Mouse (Mus musculus) lung, postnatal 0 days (tissue): Measurements from ENCODE around the gene Ccdc88c. TPM values are rescaled to one million over a fixed set of nuclear protein-coding genes. Genes with fewer than 3 reads are reported as not detected.

Experiments used
- ATAC-seq: fragments of 200-750 bp; cut with Nextera tagmentation; 2 replicates; pipeline ENCODE4 v1.8.0; 2017; ENCODE audit warnings: moderate library complexity
- DNase-seq: peaks from one replicate; pipeline ENCODE4 v3.0.0-alpha.2; 2016; ENCODE audit warnings: low spot score
- H3K27ac ChIP-seq: fragments of 300-500 bp; sonication (generic); 2 replicates; pipeline ENCODE4 v1.5.1; 2014; ENCODE audit warnings: antibody characterized with exemption, mild to moderate bottlenecking, low read length, mixed read lengths
- H3K27me3 ChIP-seq: fragments of 300-500 bp; sonication (generic); replicated peaks from 2 replicates; pipeline ENCODE4 v1.6.1; 2014; ENCODE audit warnings: low read length, mixed read lengths; ENCODE audit not compliant: insufficient read depth
- H3K36me3 ChIP-seq: fragments of 300-500 bp; sonication (generic); 2 replicates; pipeline ENCODE4 v1.6.1; 2014; ENCODE audit warnings: low read length, mixed read lengths; ENCODE audit not compliant: insufficient read depth
- H3K4me1 ChIP-seq: fragments of 300-500 bp; sonication (generic); 2 replicates; pipeline ENCODE4 v1.6.1; 2014; ENCODE audit warnings: antibody characterized with exemption, low read depth, low read length, mixed read lengths; ENCODE audit not compliant: insufficient read depth
- H3K4me2 ChIP-seq: fragments of 300-500 bp; sonication (generic); replicated peaks from 2 replicates; pipeline ENCODE4 v1.6.1; 2014; ENCODE audit warnings: low read depth, mild to moderate bottlenecking, low read length, moderate library complexity, mixed read lengths
- H3K4me3 ChIP-seq: fragments of 300-500 bp; sonication (generic); 2 replicates; pipeline ENCODE4 v1.5.1; 2014; ENCODE audit warnings: low read depth, low read length
- H3K9ac ChIP-seq: fragments of 300-500 bp; sonication (generic); replicated peaks from 2 replicates; pipeline ENCODE4 v1.6.1; 2014; ENCODE audit warnings: low read depth, mild to moderate bottlenecking
- H3K9me3 ChIP-seq: fragments of 300-500 bp; sonication (generic); 2 replicates; pipeline ENCODE4 v1.6.1; 2016; ENCODE audit warnings: low read length, mixed read lengths
- CTCF ChIP-seq: IDR thresholded peaks from 2 replicates; pipeline ENCODE4 v1.5.1; 2016; ENCODE audit warnings: antibody characterized with exemption, mild to moderate bottlenecking
- EP300 ChIP-seq: IDR thresholded peaks from 2 replicates; pipeline ENCODE4 v1.6.1; 2016; ENCODE audit warnings: antibody characterized with exemption, mild to moderate bottlenecking, control low read depth
- WGBS: fragments of 180-500 bp; shearing (Covaris S2); extraction: QIAGEN DNeasy Blood & Tissue Kit; methylation state at CpG from one replicate; pipeline ENCODE4 v1.1.7; 2014; 5-methylcytosine and 5-hydroxymethylcytosine counted together
- polyA plus RNA-seq: library from polyadenylated mRNA; unstranded; fragments of >200 nt; fragmentation: Nextera tagmentation; extraction: Ambion mirVana; gene quantifications from 2 replicates; pipeline ENCODE4 v1.2.1, GENCODE M21; 2015

Gene Ccdc88c
- polyA plus RNA-seq, 1 experiment from 2014 or later, result 7.4 TPM

- no peaks in the 10 kb centered on the region for H3K9me3 ChIP-seq
- peaks cover 24% of the 10 kb centered on the region for H3K27me3 ChIP-seq
- no peak for ATAC-seq
- H3K36me3 ChIP-seq, result no peaks in the 10 kb centered on the region
- no peak overlapping the region for H3K4me2 ChIP-seq
- no peaks in the 10 kb centered on the region for H3K4me1 ChIP-seq
- DNase-seq, result no peak
- no peak overlapping the region for H3K9ac ChIP-seq
- no peak overlapping the region for H3K27ac ChIP-seq
- TF ChIP-seq EP300 (no peak), CTCF (no peak)
- WGBS, result 3% methylated on average over 2 of the region's 2 CpGs
- no peak overlapping the region for H3K4me3 ChIP-seq
These were observed 133.4 kb downstream of the Ccdc88c start for GRCm38 (mm10) chr12:100895504-100895903.

GRCm38 (mm10) chr12:100890548-100890947 lies 138.3 kb downstream of the Ccdc88c start:
- Histone ChIP-seq H3K9ac (no peak overlapping the region), H3K9me3 (no peaks in the 10 kb centered on the region), H3K4me3 (no peak overlapping the region), H3K27me3 (no peaks in the 10 kb centered on the region), H3K4me2 (no peak overlapping the region), H3K27ac (no peak overlapping the region), H3K36me3 (no peaks in the 10 kb centered on the region), H3K4me1 (no peaks in the 10 kb centered on the region)
- WGBS, result 79% methylated on average over 3 of the region's 3 CpGs
- no peak for ATAC-seq
- TF ChIP-seq EP300, result no peak
- no peak for TF ChIP-seq CTCF
- no peak for DNase-seq

GRCm38 (mm10) chr12:100887801-100888258 lies 141.0 kb downstream of the Ccdc88c start:
- peak; percentile 82 for DNase-seq
- ATAC-seq, result peak; percentile 70
- no peak for TF ChIP-seq CTCF
- TF ChIP-seq EP300, result no peak
- H3K4me2 ChIP-seq, result no peak overlapping the region
- 13% methylated on average over 12 of the region's 12 CpGs for WGBS
- H3K9ac ChIP-seq, result no peak overlapping the region
- H3K27me3 ChIP-seq, result no peaks in the 10 kb centered on the region
- no peak overlapping the region for H3K4me3 ChIP-seq
- H3K36me3 ChIP-seq, result no peaks in the 10 kb centered on the region
- no peak overlapping the region for H3K27ac ChIP-seq
- H3K4me1 ChIP-seq, result no peaks in the 10 kb centered on the region
- no peaks in the 10 kb centered on the region for H3K9me3 ChIP-seq

GRCm38 (mm10) chr12:100886877-100887276 lies 142.0 kb downstream of the Ccdc88c start:
- Histone ChIP-seq H3K9me3 (no peaks in the 10 kb centered on the region), H3K27ac (no peak overlapping the region), H3K9ac (no peak overlapping the region), H3K4me1 (no peaks in the 10 kb centered on the region), H3K27me3 (no peaks in the 10 kb centered on the region), H3K36me3 (no peaks in the 10 kb centered on the region), H3K4me3 (no peak overlapping the region), H3K4me2 (no peak overlapping the region)
- TF ChIP-seq EP300, result no peak
- TF ChIP-seq CTCF, result no peak
- WGBS, result 73% methylated on average over 4 of the region's 4 CpGs
- no peak for ATAC-seq
- DNase-seq, result no peak

GRCm38 (mm10) chr12:100885585-100885984 lies 143.3 kb downstream of the Ccdc88c start:
- no peak for ATAC-seq
- no peaks in the 10 kb centered on the region for H3K27me3 ChIP-seq
- no peak overlapping the region for H3K4me2 ChIP-seq
- no peaks in the 10 kb centered on the region for H3K9me3 ChIP-seq
- no peak for TF ChIP-seq CTCF
- no peak for TF ChIP-seq EP300
- 86% methylated on average over 3 of the region's 3 CpGs for WGBS
- no peak overlapping the region for H3K27ac ChIP-seq
- no peaks in the 10 kb centered on the region for H3K4me1 ChIP-seq
- no peak overlapping the region for H3K4me3 ChIP-seq
- H3K36me3 ChIP-seq, result no peaks in the 10 kb centered on the region
- no peak overlapping the region for H3K9ac ChIP-seq
- DNase-seq, result no peak

GRCm38 (mm10) chr12:100883168-100883567 lies 145.7 kb downstream of the Ccdc88c start:
- ATAC-seq, result no peak
- no peak for DNase-seq
- Histone ChIP-seq H3K4me2 (no peak overlapping the region), H3K4me3 (no peak overlapping the region), H3K9ac (no peak overlapping the region), H3K9me3 (no peaks in the 10 kb centered on the region), H3K36me3 (no peaks in the 10 kb centered on the region), H3K4me1 (no peaks in the 10 kb centered on the region), H3K27ac (no peak overlapping the region), H3K27me3 (no peaks in the 10 kb centered on the region)
- 55% methylated on average over 7 of the region's 7 CpGs for WGBS
- TF ChIP-seq EP300 (no peak), CTCF (no peak)

GRCm38 (mm10) chr12:100878556-100878955 lies 150.3 kb downstream of the Ccdc88c start:
- TF ChIP-seq CTCF (no peak), EP300 (no peak)
- Histone ChIP-seq H3K27ac (no peak overlapping the region), H3K27me3 (no peaks in the 10 kb centered on the region), H3K4me1 (no peaks in the 10 kb centered on the region), H3K4me3 (no peak overlapping the region), H3K36me3 (no peaks in the 10 kb centered on the region), H3K9me3 (no peaks in the 10 kb centered on the region), H3K4me2 (no peak overlapping the region), H3K9ac (no peak overlapping the region)
- DNase-seq (no peak), ATAC-seq (no peak)
- WGBS, result 89% methylated on average over 16 of the region's 16 CpGs
